Mouse (Mus musculus) left cerebral cortex, adult 2 months (tissue): ENCODE data around the gene Eid3. TPM values are rescaled to one million over a fixed set of nuclear protein-coding genes. Genes with fewer than 3 reads are reported as not detected.
A peak's percentile ranks its signal among the peaks of the same experiment; 100 is the strongest.

Experiments used
- DNase-seq, 2 experiments: peaks; one replicate each; pipeline ENCODE4 v3.0.0; 2021 to 2022; ENCODE audit warnings: low spot score in 2 of 2, mixed read lengths in 1 of 2; ENCODE audit errors: extremely low spot score in 1 of 2
- H3K27ac ChIP-seq: fragments of 200-600 bp; 2 replicates; pipeline ENCODE4 v1.8.1; 2022
- H3K4me3 ChIP-seq: fragments of 200-600 bp; 2 replicates; pipeline ENCODE4 v1.8.1; 2022
- CTCF ChIP-seq: fragments of 200-600 bp; IDR thresholded peaks from 2 replicates; pipeline ENCODE4 v1.8.1; 2022; ENCODE audit warnings: antibody characterized with exemption, mild to moderate bottlenecking, moderate library complexity
- intact Hi-C: fragments of 180-260 bp; cut with DNase I; formaldehyde crosslinking; loops from one replicate; pipeline ENCODE4 v1.15.1; 2025
- total RNA-seq, 2 experiments: library from RNA; stranded (reverse); gene quantifications; 2 replicates each; pipeline ENCODE4 v1.2.3; 2021

Eid3 gene
- total RNA-seq, 2 experiments from 2014 or later: 2.0 to 2.4 TPM

GRCm38 (mm10) chr10:82897936-82898335 lies 31.5 kb downstream of the Eid3 start:
- TF ChIP-seq CTCF: no peak

GRCm38 (mm10) chr10:82898893-82899292 lies 32.5 kb downstream of the Eid3 start:
- H3K4me3 ChIP-seq: no peak overlapping the region
- no peak for DNase-seq
- TF ChIP-seq CTCF: no peak
- H3K27ac ChIP-seq: no peak overlapping the region
- intact Hi-C loops: no loop called here

More at GRCm38 (mm10) chr10:82897936-82898335, 31.5 kb downstream of the Eid3 start:
- intact Hi-C loops: no loop called here
- H3K4me3 ChIP-seq: no peak overlapping the region
- no peak overlapping the region for H3K27ac ChIP-seq
- no peak for DNase-seq

DNA sequence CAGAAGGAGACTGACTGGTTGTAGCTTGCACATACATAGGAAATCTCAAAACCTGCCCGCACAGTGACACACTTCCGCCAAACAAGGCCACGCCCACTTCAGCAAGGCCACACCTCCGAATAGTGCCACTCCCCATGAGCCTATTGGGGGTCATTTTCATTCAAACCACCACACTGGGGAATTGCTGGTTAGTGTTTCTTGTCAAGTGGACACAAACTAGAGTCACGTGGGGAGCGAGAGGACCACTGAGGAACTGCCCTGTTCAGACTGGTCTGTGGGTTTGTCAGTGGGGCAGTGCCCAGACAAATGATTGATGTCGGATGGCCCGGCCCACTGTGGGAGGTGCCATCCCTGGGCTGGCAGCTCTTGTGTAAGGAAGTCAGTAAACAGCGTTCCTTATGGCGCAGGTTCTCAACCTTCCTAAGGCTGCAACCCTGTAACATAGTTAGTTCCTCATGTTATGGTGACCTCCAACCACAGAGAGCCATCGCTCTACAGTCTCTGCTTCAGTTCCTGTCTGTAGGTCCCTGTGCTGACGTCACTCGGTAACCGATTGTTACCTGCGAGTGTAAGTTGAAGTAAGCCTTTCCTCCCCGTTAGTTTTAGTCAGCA lies 33.5 kb downstream of the Eid3 start:
- no peak for DNase-seq
- no peak overlapping the region for H3K27ac ChIP-seq
- intact Hi-C loops: no loop called here
- no peak overlapping the region for H3K4me3 ChIP-seq
- no peak for TF ChIP-seq CTCF

DNA sequence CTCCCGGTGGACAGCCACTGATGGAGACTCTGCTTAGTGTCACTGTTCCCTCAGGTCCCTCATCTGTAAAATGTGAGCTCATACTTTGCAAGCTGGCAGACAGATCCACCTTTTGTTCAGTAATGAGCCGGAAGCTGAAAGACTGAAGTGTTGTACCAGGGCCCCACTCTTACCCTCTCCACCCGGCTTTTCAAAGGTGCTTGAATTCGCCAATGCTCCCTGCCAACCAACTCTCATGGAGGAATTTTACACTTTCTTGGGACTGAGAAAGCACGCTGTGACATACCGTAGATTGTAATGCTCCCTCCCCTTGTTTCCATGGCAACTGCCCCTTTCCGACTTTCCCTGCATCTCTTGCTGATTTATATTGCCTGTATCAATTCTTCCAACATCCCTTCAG lies 34.1 kb downstream of the Eid3 start:
- no peak for TF ChIP-seq CTCF
- intact Hi-C loops: no loop called here
- Histone ChIP-seq H3K4me3 (no peak overlapping the region), H3K27ac (no peak overlapping the region)
- DNase-seq: no peak

DNA sequence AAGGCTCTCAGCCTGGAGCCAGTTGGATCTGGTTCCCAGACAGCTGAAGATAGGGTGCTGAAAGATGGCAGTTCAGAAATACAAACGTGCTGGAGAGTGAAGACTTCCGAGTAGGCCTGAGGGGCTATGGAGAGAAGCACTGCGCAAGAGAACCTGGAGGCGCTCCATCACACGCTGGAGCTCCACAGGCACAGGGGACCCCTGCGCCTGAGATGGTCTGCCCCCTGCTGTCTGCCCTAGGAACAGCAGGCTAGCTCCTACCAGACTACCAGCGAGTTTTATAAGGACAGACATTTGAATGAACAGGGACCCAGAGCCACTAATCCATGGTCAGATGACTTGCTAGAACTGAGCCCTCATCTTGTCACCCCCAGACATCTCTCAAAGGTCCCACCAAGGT lies 35.0 kb downstream of the Eid3 start:
- TF ChIP-seq CTCF: peak; percentile 93
- Histone ChIP-seq H3K27ac (no peak overlapping the region), H3K4me3 (no peak overlapping the region)
- DNase-seq: peak; percentile 76 to 87
- intact Hi-C loops: loop anchor here (1.0 kb wide), 2 partner anchors 89 to 106 kb away; no protein-coding TSS in a partner anchor

- Histone ChIP-seq H3K4me3 (no peak overlapping the region), H3K27ac (no peak overlapping the region)
- intact Hi-C loops: loop anchor here (2.0 kb wide), 3 partner anchors 274 to 446 kb away; no protein-coding TSS in a partner anchor
- DNase-seq: no peak
- no peak for TF ChIP-seq CTCF
Measured at GRCm38 (mm10) chr10:82908526-82908925, 42.1 kb downstream of the Eid3 start.

DNA sequence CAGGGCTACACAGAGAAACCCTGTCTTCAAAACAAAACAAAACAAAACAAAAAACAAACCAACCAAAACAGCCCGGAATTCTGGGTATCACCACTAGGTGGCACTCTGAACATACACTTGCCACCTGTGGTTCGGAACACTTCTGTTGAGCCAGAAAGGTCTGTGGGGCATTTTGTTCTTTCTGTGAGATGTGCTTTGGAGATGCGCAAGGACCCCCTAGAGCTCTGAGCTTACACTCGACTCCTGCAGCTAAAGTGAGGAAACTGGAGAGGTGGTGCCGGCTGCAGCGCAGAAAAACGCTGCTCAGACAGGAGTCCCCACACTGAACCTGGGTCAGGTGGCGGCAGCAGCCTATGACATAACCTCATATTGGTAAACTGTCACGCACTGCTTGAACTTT lies 43.0 kb downstream of the Eid3 start:
- DNase-seq: peak; percentile 57 to 72
- intact Hi-C loops: loop anchor here (2.0 kb wide), 3 partner anchors 273 to 445 kb away; no protein-coding TSS in a partner anchor
- Histone ChIP-seq H3K4me3 (no peak overlapping the region), H3K27ac (no peak overlapping the region)
- peak; percentile 81 for TF ChIP-seq CTCF

DNA sequence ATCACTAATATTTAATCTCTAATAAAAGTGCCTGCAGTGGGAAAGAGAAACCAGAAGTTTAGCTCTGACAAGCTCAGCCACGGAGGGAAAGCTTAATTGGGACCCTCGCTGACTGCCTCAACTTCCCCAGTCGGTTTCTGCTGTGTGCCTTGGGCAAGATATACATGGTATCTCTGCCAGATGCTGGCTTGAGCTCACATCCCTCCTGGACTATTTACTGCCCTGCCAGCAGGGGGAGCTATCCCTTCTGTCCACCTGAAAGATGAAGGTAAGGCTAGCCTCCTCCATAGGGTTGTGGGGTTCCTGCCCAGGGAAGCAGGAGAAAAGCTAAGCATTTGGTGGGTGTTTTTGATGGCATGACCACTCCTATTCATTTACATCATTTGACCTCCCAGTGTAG lies 43.8 kb downstream of the Eid3 start:
- H3K4me3 ChIP-seq: no peak overlapping the region
- DNase-seq: no peak
- intact Hi-C loops: loop anchor here (2.0 kb wide), 2 partner anchors 287 to 377 kb away; no protein-coding TSS in a partner anchor
- H3K27ac ChIP-seq: no peak overlapping the region
- TF ChIP-seq CTCF: peak; percentile 53

- intact Hi-C loops: no loop called here
- TF ChIP-seq CTCF: no peak
- DNase-seq: no peak
- H3K4me3 ChIP-seq: no peak overlapping the region
- H3K27ac ChIP-seq: no peak overlapping the region
Measured at GRCm38 (mm10) chr10:82913238-82913637, 46.8 kb downstream of the Eid3 start.

DNA sequence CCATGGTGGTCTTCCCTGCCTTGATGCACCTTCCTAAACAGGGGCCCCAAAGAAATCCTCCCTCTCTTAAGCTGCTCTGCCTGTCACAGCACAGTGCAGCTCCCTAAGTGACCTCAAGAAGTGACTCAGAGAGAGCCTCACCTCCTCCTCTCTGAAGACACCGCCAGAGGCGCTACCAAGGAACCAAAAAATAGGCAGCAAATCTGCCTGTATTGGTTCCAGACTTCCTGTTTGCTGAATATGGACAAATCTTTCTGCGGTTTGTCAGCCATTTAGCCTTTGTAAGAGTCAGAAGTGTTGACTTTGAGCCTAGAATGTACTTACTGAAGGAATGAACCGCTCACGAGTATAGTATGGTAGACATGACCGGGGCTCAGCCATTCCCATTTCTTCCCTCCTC lies 47.3 kb downstream of the Eid3 start:
- intact Hi-C loops: no loop called here
- no peak for TF ChIP-seq CTCF
- Histone ChIP-seq H3K27ac (no peak overlapping the region), H3K4me3 (no peak overlapping the region)
- no peak for DNase-seq

Other genes with a start within 250 kb of the Eid3 start
- 10 to 100 TPM; 16.6 to 21.0 TPM for gene 1190007I07Rik, start 243.4 kb upstream of the Eid3 start, total RNA-seq
- 10 to 100 TPM; 42.7 to 50.2 TPM for gene Tdg, start 236.8 kb upstream of the Eid3 start, total RNA-seq
- 10 to 100 TPM; 22.4 to 26.6 TPM for gene Glt8d2, start 176.0 kb upstream of the Eid3 start, total RNA-seq
- gene Hcfc2, start 170.5 kb upstream of the Eid3 start, total RNA-seq: 10 to 100 TPM; 45.1 to 47.4 TPM
- 10 to 100 TPM; 57.3 to 60.2 TPM for gene Nfyb, start 102.5 kb upstream of the Eid3 start, total RNA-seq
- gene Txnrd1, start 32.7 kb upstream of the Eid3 start, total RNA-seq: 10 to 100 TPM; 46.9 to 48.1 TPM
- gene Chst11, start 118.9 kb downstream of the Eid3 start, total RNA-seq: 10 to 100 TPM; 31.1 to 35.0 TPM